Mouse (Mus musculus): Measurements from ENCODE around the gene Cldn22.

Cldn22 gene

GRCm38 (mm10) chr8:47833944-47834343 is 9.7 kb downstream of the Cldn22 start:
- DNase-seq (ENCODE audit: low spot score in 2 of 2), result no peak

- DNase-seq (ENCODE audit: low spot score in 2 of 2), result no peak
Observed at GRCm38 (mm10) chr8:47843063-47843462, 18.8 kb downstream of the Cldn22 start.

GRCm38 (mm10) chr8:47843651-47844050 is 19.4 kb downstream of the Cldn22 start:
- no peak for DNase-seq (ENCODE audit: low spot score in 2 of 2)

GRCm38 (mm10) chr8:47845956-47846355 is 21.7 kb downstream of the Cldn22 start:
- no peak for DNase-seq (ENCODE audit: low spot score in 2 of 2)

GRCm38 (mm10) chr8:47847161-47847560 is 22.9 kb downstream of the Cldn22 start:
- DNase-seq (ENCODE audit: low spot score in 2 of 2), result no peak

- DNase-seq (ENCODE audit: low spot score in 2 of 2), result no peak
Observed at GRCm38 (mm10) chr8:47847931-47848330, 23.6 kb downstream of the Cldn22 start.

GRCm38 (mm10) chr8:47849842-47850241 is 25.6 kb downstream of the Cldn22 start:
- peak in 1 of 2 experiments; percentile 59 for DNase-seq (ENCODE audit: low spot score in 2 of 2)

GRCm38 (mm10) chr8:47851824-47852502 is 27.7 kb downstream of the Cldn22 start:
- peak; percentile 17 to 39 for DNase-seq (ENCODE audit: low spot score in 2 of 2)

- peak; percentile 10 to 41 for DNase-seq (ENCODE audit: low spot score in 2 of 2)
Observed at GRCm38 (mm10) chr8:47852737-47853136, 28.5 kb downstream of the Cldn22 start.

- no peak for DNase-seq (ENCODE audit: low spot score in 2 of 2)
Observed at GRCm38 (mm10) chr8:47853356-47853755, 29.1 kb downstream of the Cldn22 start.

GRCm38 (mm10) chr8:47859259-47859658 is 35.0 kb downstream of the Cldn22 start:
- no peak for DNase-seq (ENCODE audit: low spot score in 2 of 2)

GRCm38 (mm10) chr8:47866568-47866967 is 42.3 kb downstream of the Cldn22 start:
- DNase-seq (ENCODE audit: low spot score in 2 of 2), result no peak

- peak; percentile 58 to 85 for DNase-seq (ENCODE audit: low spot score in 2 of 2)
Observed at GRCm38 (mm10) chr8:47867067-47867466, 42.8 kb downstream of the Cldn22 start.

- peak in 1 of 2 experiments; percentile 24 for DNase-seq (ENCODE audit: low spot score in 2 of 2)
Observed at GRCm38 (mm10) chr8:47872361-47873107, 48.3 kb downstream of the Cldn22 start.

- DNase-seq (ENCODE audit: low spot score in 2 of 2), result no peak
Observed at GRCm38 (mm10) chr8:47874497-47875178, 50.4 kb downstream of the Cldn22 start.

Measured in spleen, postnatal 10 days (tissue).